In genomic region chr12:31707531-31707930, GRCm38 (mm10) we compare ENCODE assay signal across 23 mouse cellular contexts. TPM values are rescaled to one million over a fixed set of nuclear protein-coding genes. Genes with fewer than 3 reads are reported as not detected.
DNase-seq lines count a peak whose midpoint lies in the region; ATAC-seq and TF ChIP-seq lines count a peak whose summit lies in the region.
"Had no signal": no experiment of that assay in that cellular context is flagged by ENCODE, and none has a peak within 500 bp of the region (broad histone marks: within the 10 kb centered on the region; RNA-seq: fewer than 3 reads in every experiment).

No protein-coding gene starts in this region.

- TF ChIP-seq EP300 in heart, postnatal 0 days (IDR thresholded peaks at IDR 0.05; ENCODE audit: low read depth), result no peak

- H3K4me3 ChIP-seq in embryonic facial prominence, embryonic 11.5 days (ENCODE audit: low read depth, low read length), result no peak overlapping the region
- no peak overlapping the region for H3K4me3 ChIP-seq in embryonic facial prominence, embryonic 10.5 days
- no peak overlapping the region for H3K4me3 ChIP-seq in heart, embryonic 13.5 days
- no peak overlapping the region for H3K4me3 ChIP-seq in heart, embryonic 11.5 days (ENCODE audit: low read depth, low read length)
- H3K4me3 ChIP-seq in heart, postnatal 0 days (ENCODE audit: low read depth, low read length), result no peak overlapping the region
- no peak overlapping the region for H3K4me3 ChIP-seq in lung, embryonic 14.5 days (ENCODE audit: low read depth, low read length)
- H3K4me3 ChIP-seq: forebrain, embryonic 15.5 days; hindbrain, embryonic 13.5 days; intestine, embryonic 15.5 days; kidney, embryonic 15.5 days had no signal

- WGBS in embryonic facial prominence, embryonic 11.5 days, result 33% methylated on average over 1 of the region's 1 CpGs
- WGBS in embryonic facial prominence, embryonic 10.5 days, result 57% methylated on average over 1 of the region's 1 CpGs
- 39% methylated on average over 1 of the region's 1 CpGs for WGBS in heart, embryonic 13.5 days
- WGBS in heart, embryonic 11.5 days (ENCODE audit: insufficient replicate concordance), result 45% methylated on average over 1 of the region's 1 CpGs
- WGBS in heart, postnatal 0 days, result 37% methylated on average over 1 of the region's 1 CpGs
- 42% methylated on average over 1 of the region's 1 CpGs for WGBS in lung, embryonic 14.5 days

- TF ChIP-seq CTCF in heart, postnatal 0 days (IDR thresholded peaks at IDR 0.05; ENCODE audit: low read depth), result no peak
- TF ChIP-seq CTCF in lung, embryonic 14.5 days (IDR thresholded peaks at IDR 0.05; ENCODE audit: low read depth), result no peak

- H3K4me2 ChIP-seq in embryonic facial prominence, embryonic 11.5 days (ENCODE audit: low read depth, low read length), result no peak overlapping the region
- H3K4me2 ChIP-seq in heart, embryonic 13.5 days, result peak overlapping the region; percentile 45
- no peak overlapping the region for H3K4me2 ChIP-seq in heart, embryonic 11.5 days
- peak overlapping the region; percentile 28 for H3K4me2 ChIP-seq in heart, postnatal 0 days (ENCODE audit: low read depth, low read length)
- H3K4me2 ChIP-seq in lung, embryonic 14.5 days, result no peak overlapping the region
- H3K4me2 ChIP-seq: forebrain, embryonic 15.5 days; hindbrain, embryonic 13.5 days; intestine, embryonic 15.5 days; kidney, embryonic 15.5 days had no signal

- H3K4me1 ChIP-seq in embryonic facial prominence, embryonic 11.5 days (ENCODE audit: control insufficient read depth, insufficient read depth, low read length), result no peaks in the 10 kb centered on the region
- no peaks in the 10 kb centered on the region; the same call in 1 of the 2 replicates for H3K4me1 ChIP-seq in embryonic facial prominence, embryonic 10.5 days
- peaks cover 33% of the 10 kb centered on the region for H3K4me1 ChIP-seq in heart, embryonic 13.5 days
- no peaks in the 10 kb centered on the region for H3K4me1 ChIP-seq in heart, embryonic 11.5 days (ENCODE audit: control insufficient read depth, insufficient read depth, low read length)
- peaks cover 12% of the 10 kb centered on the region for H3K4me1 ChIP-seq in heart, postnatal 0 days (ENCODE audit: control insufficient read depth, insufficient read depth)
- H3K4me1 ChIP-seq in lung, embryonic 14.5 days (ENCODE audit: insufficient read depth), result no peaks in the 10 kb centered on the region
- H3K4me1 ChIP-seq: intestine, embryonic 15.5 days; kidney, embryonic 15.5 days had no signal

- H3K36me3 ChIP-seq in embryonic facial prominence, embryonic 11.5 days (replicated peaks; ENCODE audit: control insufficient read depth, insufficient read depth, low read depth, low read length), result no peaks in the 10 kb centered on the region
- no peaks in the 10 kb centered on the region for H3K36me3 ChIP-seq in embryonic facial prominence, embryonic 10.5 days (replicated peaks)
- peaks cover 13% of the 10 kb centered on the region for H3K36me3 ChIP-seq in heart, embryonic 13.5 days
- 0 out of 2 replicates have a peak, but pooled peaks cover 2% of the 10 kb centered on the region for H3K36me3 ChIP-seq in heart, embryonic 11.5 days (ENCODE audit: control insufficient read depth, insufficient read depth, low read length)
- H3K36me3 ChIP-seq in heart, postnatal 0 days (replicated peaks; ENCODE audit: control insufficient read depth, insufficient read depth, low read length), result 0 out of 2 replicates have a peak, but pooled peaks cover 2% of the 10 kb centered on the region
- no peaks in the 10 kb centered on the region for H3K36me3 ChIP-seq in lung, embryonic 14.5 days (ENCODE audit: insufficient read depth)
- H3K36me3 ChIP-seq: forebrain, embryonic 15.5 days; intestine, embryonic 15.5 days; kidney, embryonic 15.5 days had no signal

- H3K9ac ChIP-seq in embryonic facial prominence, embryonic 11.5 days (replicated peaks; ENCODE audit: low read length), result no peak overlapping the region
- 0 out of 2 replicates have a peak overlapping the region, but pooled peaks have one; percentile 28 for H3K9ac ChIP-seq in heart, embryonic 13.5 days
- no peak overlapping the region for H3K9ac ChIP-seq in heart, embryonic 11.5 days (ENCODE audit: low read depth, low read length)
- no peak overlapping the region for H3K9ac ChIP-seq in heart, postnatal 0 days (replicated peaks; ENCODE audit: low read depth, low read length)
- no peak overlapping the region for H3K9ac ChIP-seq in lung, embryonic 14.5 days
- H3K9ac ChIP-seq: forebrain, embryonic 15.5 days; hindbrain, embryonic 13.5 days; intestine, embryonic 15.5 days; kidney, embryonic 15.5 days had no signal

- no peaks in the 10 kb centered on the region for H3K27me3 ChIP-seq in embryonic facial prominence, embryonic 11.5 days (ENCODE audit: control insufficient read depth, insufficient read depth, low read length)
- H3K27me3 ChIP-seq in embryonic facial prominence, embryonic 10.5 days (replicated peaks; ENCODE audit: low read depth, poor library complexity, severe bottlenecking), result no peaks in the 10 kb centered on the region
- no peaks in the 10 kb centered on the region for H3K27me3 ChIP-seq in heart, embryonic 13.5 days (replicated peaks)
- H3K27me3 ChIP-seq in heart, embryonic 11.5 days (ENCODE audit: control insufficient read depth, insufficient read depth, low read length), result no peaks in the 10 kb centered on the region
- H3K27me3 ChIP-seq in heart, postnatal 0 days (ENCODE audit: control insufficient read depth, insufficient read depth, low read length), result no peaks in the 10 kb centered on the region
- no peaks in the 10 kb centered on the region for H3K27me3 ChIP-seq in lung, embryonic 14.5 days (ENCODE audit: insufficient read depth, low read length)
- H3K27me3 ChIP-seq: forebrain, embryonic 15.5 days; hindbrain, embryonic 13.5 days; intestine, embryonic 15.5 days; kidney, embryonic 15.5 days had no signal

- no peak for ATAC-seq in embryonic facial prominence, embryonic 11.5 days (replicated peaks; ENCODE audit: insufficient number of reproducible peaks, low FRiP score, low TSS enrichment, low read depth)
- ATAC-seq in heart, embryonic 13.5 days (ENCODE audit: extremely low read depth, insufficient number of reproducible peaks, low FRiP score, low TSS enrichment), result no peak
- ATAC-seq in heart, embryonic 11.5 days (replicated peaks; ENCODE audit: insufficient number of reproducible peaks, low FRiP score, low TSS enrichment), result no peak
- ATAC-seq in heart, postnatal 0 days (ENCODE audit: insufficient read depth, low read depth), result no peak
- ATAC-seq in lung, embryonic 14.5 days (ENCODE audit: insufficient read depth), result no peak
- ATAC-seq: forebrain, embryonic 15.5 days; hindbrain, postnatal 0 days; intestine, embryonic 15.5 days had no signal

- peak; percentile 60 for DNase-seq in embryonic facial prominence, embryonic 11.5 days (ENCODE audit: low spot score)
- DNase-seq in embryonic facial prominence, embryonic 10.5 days (ENCODE audit: low spot score), result no peak
- no peak for DNase-seq in heart, postnatal 0 days (ENCODE audit: low spot score)
- DNase-seq in heart, adult 8-10 months (ENCODE audit: low spot score), result no peak
- DNase-seq in lung, embryonic 14.5 days, result peak; percentile 22
- DNase-seq in lung, postnatal 25 days (ENCODE audit: low spot score), result no peak
- DNase-seq: adrenal gland, postnatal 10 days; cerebellum, adult 11 months; cerebellum, adult 8-10 months; cerebellum, postnatal 25 days; gastrocnemius, postnatal 14 days; kidney, adult 2 months had no signal

- no peak overlapping the region for H3K27ac ChIP-seq in embryonic facial prominence, embryonic 11.5 days (replicated peaks; ENCODE audit: low read depth, low read length)
- no peak overlapping the region for H3K27ac ChIP-seq in embryonic facial prominence, embryonic 10.5 days (replicated peaks)
- H3K27ac ChIP-seq in heart, embryonic 13.5 days (replicated peaks), result peak overlapping the region; percentile 75
- H3K27ac ChIP-seq in heart, embryonic 11.5 days (ENCODE audit: low read depth, low read length), result no peak overlapping the region
- H3K27ac ChIP-seq in heart, postnatal 0 days (ENCODE audit: low read depth), result peak overlapping the region; percentile 82
- no peak overlapping the region for H3K27ac ChIP-seq in lung, embryonic 14.5 days (ENCODE audit: low read depth)
- H3K27ac ChIP-seq: forebrain, embryonic 15.5 days; hindbrain, embryonic 13.5 days; hindbrain, postnatal 0 days; intestine, embryonic 15.5 days; kidney, embryonic 15.5 days had no signal

- no peaks in the 10 kb centered on the region for H3K9me3 ChIP-seq in embryonic facial prominence, embryonic 11.5 days (replicated peaks; ENCODE audit: control insufficient read depth, low read length)
- no peaks in the 10 kb centered on the region for H3K9me3 ChIP-seq in embryonic facial prominence, embryonic 10.5 days
- H3K9me3 ChIP-seq in heart, embryonic 13.5 days, result no peaks in the 10 kb centered on the region
- H3K9me3 ChIP-seq in heart, embryonic 11.5 days (replicated peaks; ENCODE audit: control insufficient read depth, low read length), result no peaks in the 10 kb centered on the region
- H3K9me3 ChIP-seq in heart, postnatal 0 days (replicated peaks; ENCODE audit: control insufficient read depth, low read length), result no peaks in the 10 kb centered on the region
- no peaks in the 10 kb centered on the region for H3K9me3 ChIP-seq in lung, embryonic 14.5 days (ENCODE audit: low read depth, low read length)
- H3K9me3 ChIP-seq: forebrain, embryonic 15.5 days; hindbrain, embryonic 13.5 days; intestine, embryonic 15.5 days; kidney, embryonic 15.5 days had no signal

RNA-seq across cellular contexts. Expression of gene Gpr22, which starts 6.2 kb away (rescaled TPM):
- 1.8 and 2.2 TPM in 2 replicates for polyA plus RNA-seq in embryonic facial prominence, embryonic 11.5 days (2014; fragmentation: Nextera tagmentation; extraction: Ambion mirVana)
- polyA plus RNA-seq in embryonic facial prominence, embryonic 10.5 days (2016; fragmentation: Nextera tagmentation; extraction: Ambion mirVana), result 0.69 and 0.93 TPM in 2 replicates
- polyA plus RNA-seq in heart, embryonic 13.5 days (2015; fragmentation: Nextera tagmentation; extraction: Ambion mirVana), result 12.9 and 16.4 TPM in 2 replicates
- polyA plus RNA-seq in heart, embryonic 11.5 days (2014; fragmentation: Nextera tagmentation; extraction: Ambion mirVana), result 17.6 and 19.5 TPM in 2 replicates
- total RNA-seq in heart, postnatal 0 days (2014; rRNA removed; ENCODE audit: low replicate concordance), result 15.8 and 16.0 TPM in 2 replicates
- polyA plus RNA-seq in heart, postnatal 0 days (2015; fragmentation: Nextera tagmentation; extraction: Ambion mirVana), result 10.7 and 14.0 TPM in 2 replicates
- 10 to 100 TPM; 20.5 to 30.8 (median 28.3) TPM for total RNA-seq in heart, adult 8-10 months (2022)
- 0.51 and 0.54 TPM in 2 replicates for polyA plus RNA-seq in lung, embryonic 14.5 days (2014; fragmentation: Nextera tagmentation; extraction: Ambion mirVana)
- total RNA-seq: gastrocnemius, adult 18-20 months; gastrocnemius, postnatal 14 days; hematopoietic stem cell, adult 5-6 weeks; MEL had no signal
- polyA plus RNA-seq: gonadal fat pad, adult 2 months had no signal

RNA-seq across cellular contexts. Expression of gene Cog5, which starts 52.9 kb away (rescaled TPM):
- 36.8 and 39.6 TPM in 2 replicates for polyA plus RNA-seq in embryonic facial prominence, embryonic 11.5 days (2014; fragmentation: Nextera tagmentation; extraction: Ambion mirVana)
- polyA plus RNA-seq in embryonic facial prominence, embryonic 10.5 days (2016; fragmentation: Nextera tagmentation; extraction: Ambion mirVana), result 29.0 and 31.1 TPM in 2 replicates
- 25.5 and 28.1 TPM in 2 replicates for polyA plus RNA-seq in heart, embryonic 13.5 days (2015; fragmentation: Nextera tagmentation; extraction: Ambion mirVana)
- 32.3 and 37.3 TPM in 2 replicates for polyA plus RNA-seq in heart, embryonic 11.5 days (2014; fragmentation: Nextera tagmentation; extraction: Ambion mirVana)
- total RNA-seq in heart, postnatal 0 days (2014; rRNA removed; ENCODE audit: low replicate concordance), result 58.4 and 79.4 TPM in 2 replicates
- 19.7 and 22.4 TPM in 2 replicates for polyA plus RNA-seq in heart, postnatal 0 days (2015; fragmentation: Nextera tagmentation; extraction: Ambion mirVana)
- 10 to 100 TPM; 56.3 to 63.2 (median 59.0) TPM for total RNA-seq in heart, adult 8-10 months (2022)
- 34.0 and 37.0 TPM in 2 replicates for polyA plus RNA-seq in lung, embryonic 14.5 days (2014; fragmentation: Nextera tagmentation; extraction: Ambion mirVana)

RNA-seq across cellular contexts. Expression of gene Dus4l, which starts 52.9 kb away (rescaled TPM):
- 9.0 and 10.3 TPM in 2 replicates for polyA plus RNA-seq in embryonic facial prominence, embryonic 11.5 days (2014; fragmentation: Nextera tagmentation; extraction: Ambion mirVana)
- polyA plus RNA-seq in embryonic facial prominence, embryonic 10.5 days (2016; fragmentation: Nextera tagmentation; extraction: Ambion mirVana), result 11.9 and 12.3 TPM in 2 replicates
- 5.3 and 6.8 TPM in 2 replicates for polyA plus RNA-seq in heart, embryonic 13.5 days (2015; fragmentation: Nextera tagmentation; extraction: Ambion mirVana)
- 9.0 and 9.6 TPM in 2 replicates for polyA plus RNA-seq in heart, embryonic 11.5 days (2014; fragmentation: Nextera tagmentation; extraction: Ambion mirVana)
- 2.2 and 3.2 TPM in 2 replicates for total RNA-seq in heart, postnatal 0 days (2014; rRNA removed; ENCODE audit: low replicate concordance)
- 7.6 and 7.7 TPM in 2 replicates for polyA plus RNA-seq in heart, postnatal 0 days (2015; fragmentation: Nextera tagmentation; extraction: Ambion mirVana)
- total RNA-seq in heart, adult 8-10 months (2022), result 1 to 10 TPM; 5.2 to 9.2 (median 7.0) TPM
- 12.1 and 13.6 TPM in 2 replicates for polyA plus RNA-seq in lung, embryonic 14.5 days (2014; fragmentation: Nextera tagmentation; extraction: Ambion mirVana)

Comparison
In these comparisons a context has a peak if more than half of its experiments do, and no peak if none do; other contexts are left out.
1. DNase-seq: peak in embryonic facial prominence, embryonic 11.5 days (single experiment) and lung, embryonic 14.5 days (single experiment); none in embryonic facial prominence, embryonic 10.5 days (single experiment), heart, postnatal 0 days (single experiment), heart, adult 8-10 months (single experiment) and lung, postnatal 25 days (single experiment).
2. H3K27ac ChIP-seq: peak in heart, embryonic 13.5 days (single experiment) and heart, postnatal 0 days (single experiment); none in embryonic facial prominence, embryonic 11.5 days (single experiment), embryonic facial prominence, embryonic 10.5 days (single experiment), heart, embryonic 11.5 days (single experiment) and lung, embryonic 14.5 days (single experiment).
3. H3K4me2 ChIP-seq: peak in heart, embryonic 13.5 days (single experiment) and heart, postnatal 0 days (single experiment); none in embryonic facial prominence, embryonic 11.5 days (single experiment), heart, embryonic 11.5 days (single experiment) and lung, embryonic 14.5 days (single experiment).